Mouse (Mus musculus): ENCODE data around the gene Apln.

DNA sequence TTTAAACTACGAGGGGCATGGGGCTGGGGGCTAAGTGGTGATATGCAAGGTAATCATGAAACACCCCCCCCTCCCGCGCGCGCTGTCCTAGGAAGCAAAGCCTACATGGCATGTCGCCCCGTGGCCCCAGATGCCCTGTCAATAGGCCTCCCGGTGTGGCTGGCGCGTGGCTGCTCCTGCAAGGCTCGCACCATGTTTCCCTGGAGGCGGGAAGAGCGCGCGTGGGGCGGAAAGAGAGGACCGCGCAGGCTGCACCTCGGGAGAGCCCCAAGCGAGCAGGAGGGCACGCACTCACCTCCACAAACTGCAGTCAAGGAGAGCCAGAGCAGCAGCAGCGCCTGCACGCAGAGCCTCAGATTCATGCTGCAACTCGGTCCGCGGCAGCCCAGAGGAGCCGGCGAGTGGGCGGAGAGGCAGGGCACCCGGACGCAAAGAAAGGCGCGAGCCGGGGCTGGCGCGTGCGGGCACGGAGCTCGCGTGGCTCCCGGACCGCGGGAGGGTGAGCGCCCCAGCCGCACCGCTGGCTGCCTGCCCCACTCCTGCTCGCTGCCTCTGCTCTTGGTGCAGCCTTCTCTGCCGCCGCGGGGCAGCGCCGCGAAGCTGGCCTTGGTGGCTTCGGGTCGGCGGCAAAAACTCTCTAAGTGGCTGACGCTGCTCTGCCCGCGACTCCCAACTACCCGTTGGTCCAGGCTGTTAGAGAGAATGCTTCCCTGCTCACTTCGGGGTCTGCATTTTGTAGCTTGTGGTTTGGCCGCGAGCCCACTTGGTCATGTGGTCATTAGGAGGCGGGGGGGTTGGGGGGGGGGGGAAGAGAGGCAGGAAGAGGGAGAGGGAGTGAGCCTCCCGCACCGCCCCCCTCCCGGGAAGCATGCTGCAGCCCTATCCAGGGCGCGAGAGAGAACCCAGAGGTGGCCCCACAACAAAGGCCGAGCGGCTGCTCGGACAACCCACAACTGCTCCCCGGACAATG lies at the start of gene Apln:
- TF ChIP-seq CTCF (IDR thresholded peaks at IDR 0.05; ENCODE audit: extremely low read depth, insufficient read depth, insufficient read length, insufficient replicate concordance): no peak
- no peak for TF ChIP-seq POLR2A (IDR thresholded peaks at IDR 0.05; ENCODE audit: low read depth, low read length)

Data from spleen, adult 2 months (tissue).